Mouse (Mus musculus) thymus, postnatal 25 days (tissue): Measurements from ENCODE around the gene Pafah1b2.
A peak's percentile ranks its signal among the peaks of the same experiment; 100 is the strongest.

Experiments
- DNase-seq: peaks from one replicate; pipeline ENCODE4 v3.0.0; 2022

Pafah1b2 gene

DNA sequence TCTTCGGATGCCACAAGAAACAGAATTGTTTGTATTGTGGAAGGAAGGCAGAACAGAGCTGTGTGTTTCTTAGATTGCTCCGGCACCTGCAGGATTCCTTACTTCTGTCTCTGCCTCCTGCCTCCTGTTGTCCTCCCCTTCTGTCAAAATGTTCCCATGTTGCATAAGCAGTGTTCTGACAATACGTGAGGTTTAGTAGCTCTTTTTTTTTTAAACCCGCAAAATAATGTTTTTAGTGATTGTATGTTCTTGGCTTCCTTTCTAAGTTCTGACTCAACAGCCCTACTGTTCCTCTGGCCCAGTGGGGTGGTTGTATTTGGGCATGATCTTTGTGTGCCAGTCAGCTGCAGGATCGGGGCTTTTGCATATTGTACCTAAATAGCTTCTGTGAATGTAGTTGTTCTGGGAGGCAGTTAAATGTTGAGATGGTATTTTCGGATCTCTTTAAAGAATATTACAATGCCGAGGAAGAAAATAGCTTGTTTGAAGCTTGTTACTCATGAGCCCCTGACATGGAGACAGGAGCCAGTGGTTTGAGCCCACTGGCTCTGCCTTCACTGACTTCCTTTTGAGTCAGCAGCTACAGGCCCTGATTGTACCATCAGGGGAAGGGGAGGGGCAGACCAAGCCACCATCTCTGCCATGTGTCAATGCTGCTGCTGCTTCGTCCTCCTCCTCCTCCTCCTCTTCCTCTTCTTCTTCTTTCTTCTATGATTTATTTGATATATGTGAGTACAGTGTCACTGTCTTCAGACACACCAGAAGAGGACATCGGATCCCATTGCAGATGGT is 13.8 kb upstream of the Pafah1b2 start:
- no peak for DNase-seq

DNA sequence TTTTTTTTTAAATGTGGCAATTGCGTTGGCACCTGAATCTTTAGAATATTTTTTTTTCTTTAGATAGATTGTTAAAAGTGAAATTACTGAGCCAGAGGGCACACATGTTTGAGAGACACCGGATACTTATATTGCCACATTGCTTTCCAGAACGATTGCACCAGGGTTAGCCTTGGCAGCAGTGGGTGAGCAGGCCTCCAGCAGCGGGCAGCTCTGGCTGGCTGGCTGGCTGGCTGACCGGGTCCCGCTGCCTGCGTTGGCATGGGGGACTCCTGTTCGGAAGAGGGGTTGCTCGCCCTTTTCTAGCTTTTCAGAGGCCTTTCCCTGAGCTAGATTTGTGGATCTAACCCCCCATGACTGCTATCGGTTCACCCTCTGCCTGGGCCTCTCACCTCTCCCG is 11.1 kb upstream of the Pafah1b2 start:
- no peak for DNase-seq

DNA sequence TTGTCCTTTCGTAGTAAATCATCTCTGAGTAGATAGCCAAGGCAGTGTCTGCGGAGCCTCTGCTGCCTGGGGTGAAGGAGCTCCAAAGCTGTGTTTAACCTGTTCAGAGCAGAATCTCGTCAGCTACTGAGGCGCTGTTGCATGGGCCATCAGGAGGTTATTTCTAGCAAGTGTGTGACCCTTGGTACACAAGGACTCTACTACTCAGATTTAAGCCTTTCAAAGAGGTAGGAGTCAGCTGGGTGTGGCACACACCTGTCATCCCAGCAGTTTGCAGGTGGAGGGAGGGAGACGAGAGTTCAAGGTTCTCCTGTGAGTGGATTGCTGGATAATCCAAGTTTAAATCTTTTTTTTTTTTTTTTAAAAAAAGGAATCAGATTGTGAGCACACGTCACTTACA is 7.5 kb upstream of the Pafah1b2 start:
- no peak for DNase-seq

DNA sequence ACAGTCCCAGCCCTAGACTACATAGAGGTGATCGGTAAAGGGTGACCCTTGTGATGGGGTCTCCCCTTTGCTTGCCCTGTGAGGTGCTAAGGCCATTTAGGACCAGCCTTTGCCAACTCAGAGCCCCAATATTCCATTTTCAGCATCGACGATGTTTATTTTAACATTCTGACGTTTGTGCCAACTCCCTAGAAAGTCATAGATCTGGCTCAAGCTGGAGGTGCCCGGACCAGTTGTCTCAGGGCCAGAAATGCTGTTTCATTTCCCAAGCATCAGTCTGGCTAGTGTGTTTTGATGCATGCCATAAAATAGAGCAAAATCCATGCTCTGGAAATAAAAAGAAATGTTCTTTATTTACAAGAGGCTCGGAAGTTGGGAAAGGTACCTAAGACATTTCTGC is 5.8 kb upstream of the Pafah1b2 start:
- DNase-seq: no peak

DNA sequence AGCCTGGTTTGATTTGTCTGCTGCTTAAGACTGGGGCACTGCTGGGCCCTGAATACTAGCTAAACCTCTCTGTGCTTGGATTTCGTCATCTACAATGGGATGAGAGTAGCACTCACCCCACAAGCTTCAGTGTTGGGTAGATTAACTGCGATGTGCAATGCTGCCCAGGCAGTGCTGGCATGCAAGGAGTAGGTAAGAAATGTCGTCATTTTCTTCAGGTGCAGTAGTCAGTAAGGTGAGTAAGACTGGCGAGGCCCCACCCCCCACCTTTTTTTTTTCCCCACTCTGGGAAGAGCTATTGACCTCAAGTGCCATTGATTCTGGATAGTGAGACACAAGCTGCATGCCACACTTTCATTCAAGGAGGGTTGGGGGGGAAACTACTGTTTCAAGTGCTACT is 3.9 kb upstream of the Pafah1b2 start:
- DNase-seq: no peak

DNA sequence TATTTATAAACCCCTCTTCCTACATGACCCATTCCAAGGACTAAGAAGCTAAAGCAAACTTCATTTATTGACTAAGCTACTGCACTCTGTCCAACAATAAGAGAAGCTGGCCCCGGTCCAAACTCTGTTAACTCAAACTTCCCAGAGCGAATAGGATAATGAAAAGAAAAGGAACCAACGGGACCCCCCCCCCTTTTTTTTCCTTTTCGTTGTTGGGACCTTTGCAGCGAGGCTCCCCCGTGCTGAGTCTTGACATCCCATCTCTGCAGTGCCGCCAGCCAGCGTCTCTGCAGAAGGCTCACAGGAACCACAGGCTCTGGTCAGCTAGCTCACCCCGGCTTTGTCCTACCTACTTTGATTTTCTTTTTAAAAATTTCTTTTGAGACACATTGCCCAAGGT is 3.3 kb upstream of the Pafah1b2 start:
- no peak for DNase-seq

DNA sequence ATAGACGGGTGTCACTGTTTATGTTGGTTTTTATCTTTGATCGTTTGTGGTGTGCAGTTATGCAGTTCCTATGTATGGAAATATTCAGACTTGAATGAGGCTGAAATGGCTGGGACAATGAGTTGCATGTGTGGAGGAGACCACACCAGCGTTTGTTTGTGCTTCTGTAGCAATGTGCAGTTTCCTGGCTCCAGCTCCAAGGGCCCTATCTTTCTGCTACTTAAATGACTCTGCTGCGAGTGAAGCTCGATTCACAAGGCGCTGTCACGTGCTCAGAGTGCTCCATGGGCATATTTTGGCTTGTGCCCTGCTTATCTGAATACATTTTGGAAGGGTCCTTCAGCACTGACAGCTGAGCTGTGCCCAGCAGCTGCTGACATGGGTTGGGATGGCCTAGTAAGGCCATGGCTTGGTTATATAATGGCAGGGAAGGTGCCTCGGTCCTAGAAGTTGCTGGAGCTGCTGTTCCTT is 2.6 kb upstream of the Pafah1b2 start:
- DNase-seq: no peak

DNA sequence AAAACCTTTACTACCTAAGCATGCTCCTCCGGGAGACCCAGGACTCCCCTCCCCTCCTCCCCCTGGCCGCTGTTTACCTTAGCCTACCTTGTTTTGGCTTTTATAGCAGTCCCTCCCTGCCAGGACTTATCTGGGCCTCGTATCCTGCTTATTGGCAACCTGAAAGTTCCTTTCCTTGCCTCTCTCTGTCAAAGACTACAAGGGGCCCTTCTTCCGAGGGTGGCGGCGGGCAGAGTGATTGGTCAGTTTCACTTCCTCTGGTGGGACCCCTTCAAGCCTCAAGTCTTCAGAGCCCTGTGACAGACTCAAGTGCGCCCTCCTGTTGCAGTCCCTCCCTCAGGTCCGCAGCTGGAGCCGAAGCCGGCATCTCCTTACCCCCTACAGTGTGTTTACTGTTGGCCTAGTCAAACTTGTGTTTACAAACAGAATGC is 1.8 kb upstream of the Pafah1b2 start:
- peak; percentile 63 for DNase-seq

DNA sequence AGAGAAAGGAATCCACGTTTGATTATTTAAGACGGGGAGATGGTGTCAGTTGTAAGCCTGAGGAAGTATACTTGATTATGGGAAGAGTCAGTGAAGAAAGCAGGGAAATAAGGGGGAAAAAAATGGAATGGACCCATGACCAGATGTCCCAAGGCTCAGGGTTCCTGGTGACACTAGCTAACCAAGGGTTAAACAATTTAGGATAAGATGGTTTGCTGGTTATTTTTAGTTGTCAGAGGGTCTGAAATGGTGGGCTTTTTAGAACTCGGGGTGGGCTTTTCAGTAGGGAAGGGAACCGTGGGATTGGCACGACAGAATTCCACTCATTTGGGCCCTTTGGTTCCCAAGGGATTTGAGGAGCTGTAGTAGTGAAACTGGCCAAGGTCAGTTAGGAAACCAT is 1.1 kb upstream of the Pafah1b2 start:
- DNase-seq: no peak

DNA sequence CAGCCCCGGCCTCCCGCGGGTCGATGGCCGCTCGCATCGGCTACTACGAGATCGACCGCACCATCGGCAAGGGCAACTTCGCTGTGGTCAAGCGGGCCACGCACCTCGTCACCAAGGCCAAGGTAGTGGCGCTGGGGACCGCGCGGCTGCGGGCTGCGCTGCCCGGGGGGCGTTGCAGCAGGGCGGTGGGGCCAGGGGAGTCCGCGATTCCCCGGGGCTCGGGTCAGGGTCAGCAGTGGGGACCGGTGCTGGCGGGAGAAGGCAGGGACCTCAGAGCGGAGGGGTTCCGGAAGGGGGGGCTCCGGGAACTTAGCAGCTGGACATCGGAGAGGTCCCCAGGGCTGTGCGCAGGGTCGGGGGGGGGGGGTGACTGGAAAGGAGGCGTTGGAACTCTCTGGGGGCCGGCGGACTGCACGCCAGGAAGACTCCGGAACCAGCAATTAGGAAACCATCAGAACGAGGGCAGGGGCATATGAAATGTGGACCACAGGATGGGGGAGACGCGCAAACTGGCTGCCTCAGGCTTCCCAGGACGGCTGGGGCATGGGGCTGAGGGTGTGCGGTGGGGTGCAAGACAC is 608 bp upstream of the Pafah1b2 start:
- DNase-seq: no peak

DNA sequence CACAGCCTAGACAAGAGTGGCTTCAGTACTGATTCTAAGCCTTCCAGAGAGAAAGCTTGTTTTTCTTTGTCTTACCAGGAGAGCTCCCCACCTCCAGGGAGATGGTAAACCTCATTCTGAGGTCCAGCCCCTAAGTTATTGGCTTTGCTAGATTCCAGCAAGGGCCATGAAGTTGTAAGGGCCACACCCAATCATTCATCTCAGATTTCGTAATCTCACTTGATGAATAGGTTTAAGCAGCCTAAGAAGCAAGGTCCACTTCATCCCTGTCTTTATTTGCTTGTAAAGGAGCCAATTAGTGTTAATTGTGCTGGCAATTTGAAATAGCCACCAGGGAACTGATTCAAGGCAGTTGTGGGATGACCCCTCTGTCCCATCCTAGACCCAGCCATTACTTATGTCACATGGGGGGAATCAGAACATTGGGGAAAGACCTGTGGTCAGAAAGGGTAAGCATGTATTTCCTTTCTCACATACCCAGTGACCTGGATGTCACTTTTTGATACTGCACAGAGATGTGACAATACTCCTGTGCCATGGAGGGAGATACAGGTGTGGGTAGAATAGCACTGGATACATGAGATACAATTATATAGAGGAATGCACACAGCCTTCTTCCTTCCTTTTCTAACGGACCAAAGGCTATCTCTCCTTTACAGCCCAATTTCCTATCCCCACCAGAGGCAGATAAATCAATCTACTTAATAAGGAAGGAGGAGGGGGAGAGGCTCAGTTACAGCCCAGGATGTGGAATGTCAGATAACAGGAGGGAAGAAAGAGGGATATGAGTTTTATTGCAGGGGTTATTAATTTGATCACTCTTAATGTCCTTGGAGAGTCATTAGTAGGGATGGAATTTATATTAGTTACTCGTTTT is 1.2 kb downstream of the Pafah1b2 start:
- no peak for DNase-seq

DNA sequence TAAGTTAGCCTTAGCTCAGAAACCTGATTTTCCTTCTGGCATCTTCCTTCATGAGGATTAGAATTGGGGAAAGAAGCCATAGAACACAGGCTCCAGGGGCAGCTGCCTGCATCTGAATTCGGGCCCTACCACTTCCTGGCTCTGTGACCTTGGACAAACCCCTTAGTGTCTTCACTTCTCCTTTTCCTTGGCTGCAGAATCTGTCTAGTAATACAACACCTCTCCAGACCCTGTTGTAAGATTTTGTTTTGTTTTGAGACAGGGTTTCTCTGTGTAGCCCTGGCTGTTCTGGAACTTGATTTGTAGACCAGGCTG is 2.9 kb downstream of the Pafah1b2 start:
- DNase-seq: no peak

DNA sequence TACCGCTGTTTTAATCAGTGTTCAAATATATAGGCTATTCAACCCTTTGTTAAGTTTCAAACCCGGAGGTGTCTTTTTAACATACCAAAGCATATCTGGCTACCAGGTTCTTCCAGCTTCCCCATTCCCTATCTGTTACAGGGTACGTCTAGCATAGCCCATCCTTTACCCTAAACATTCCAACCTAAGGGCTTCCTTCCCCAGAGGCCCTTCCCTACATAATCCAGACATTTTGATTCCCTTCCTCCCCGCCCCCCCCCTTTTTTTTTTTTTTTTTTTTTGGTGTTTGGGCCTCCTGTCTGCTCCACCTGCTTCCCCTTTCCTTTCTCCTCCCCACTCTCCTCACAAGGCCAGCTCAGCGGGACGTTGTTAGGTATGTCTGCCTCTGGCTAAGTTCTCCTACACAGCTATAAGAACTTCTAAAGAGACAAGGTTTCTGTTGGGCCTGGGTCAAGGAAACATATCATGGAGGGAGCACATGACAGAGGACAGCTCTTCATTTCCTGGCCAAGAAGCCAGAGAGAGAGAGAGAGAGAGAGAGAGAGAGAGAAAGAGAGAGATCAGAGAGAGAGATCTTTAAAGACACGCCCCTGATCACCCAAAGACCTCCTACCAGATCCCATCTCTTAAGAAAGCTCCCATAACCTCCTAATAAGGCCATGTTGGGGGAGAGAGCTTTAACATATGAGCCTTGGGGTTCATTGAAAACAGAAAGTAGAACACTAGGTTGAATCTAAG is 3.4 kb downstream of the Pafah1b2 start:
- DNase-seq: no peak

DNA sequence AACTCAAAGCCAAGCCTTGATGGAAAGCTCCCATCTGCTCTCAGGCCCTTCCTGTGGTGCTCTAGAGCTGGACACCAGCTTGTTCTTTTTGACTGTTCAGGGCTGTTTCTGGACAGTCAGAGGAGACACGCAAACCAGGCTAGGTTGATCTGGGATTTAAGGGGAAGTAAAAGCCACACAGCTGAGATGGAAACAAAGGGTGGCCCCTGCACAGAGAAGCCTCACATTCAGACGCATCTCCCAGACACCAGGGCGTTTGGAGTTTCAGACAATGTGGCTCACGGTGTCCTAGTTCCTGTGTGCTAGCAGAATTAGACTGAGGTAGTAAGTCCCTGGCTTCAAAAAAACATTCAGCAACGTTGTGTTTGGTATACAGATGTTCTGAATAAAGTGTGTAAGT is 6.3 kb downstream of the Pafah1b2 start:
- DNase-seq: no peak

DNA sequence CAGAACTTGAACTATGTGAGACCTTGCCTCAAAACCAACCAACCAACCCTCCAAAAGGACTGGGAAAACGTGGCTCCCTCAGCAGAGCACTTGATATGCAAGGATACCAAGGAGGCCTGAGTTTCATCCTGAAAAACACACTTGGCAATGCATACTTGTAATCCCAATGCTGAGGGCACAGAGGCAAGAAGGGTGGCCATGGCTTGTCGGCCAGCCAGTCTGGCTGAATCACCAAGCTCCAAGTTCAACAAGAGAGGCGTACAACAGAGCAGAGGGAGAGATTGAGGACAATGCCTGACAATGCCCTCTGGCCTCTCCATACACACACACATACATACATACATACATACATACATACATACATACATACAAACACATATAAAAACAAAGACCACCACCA is 8.0 kb downstream of the Pafah1b2 start:
- DNase-seq: no peak

DNA sequence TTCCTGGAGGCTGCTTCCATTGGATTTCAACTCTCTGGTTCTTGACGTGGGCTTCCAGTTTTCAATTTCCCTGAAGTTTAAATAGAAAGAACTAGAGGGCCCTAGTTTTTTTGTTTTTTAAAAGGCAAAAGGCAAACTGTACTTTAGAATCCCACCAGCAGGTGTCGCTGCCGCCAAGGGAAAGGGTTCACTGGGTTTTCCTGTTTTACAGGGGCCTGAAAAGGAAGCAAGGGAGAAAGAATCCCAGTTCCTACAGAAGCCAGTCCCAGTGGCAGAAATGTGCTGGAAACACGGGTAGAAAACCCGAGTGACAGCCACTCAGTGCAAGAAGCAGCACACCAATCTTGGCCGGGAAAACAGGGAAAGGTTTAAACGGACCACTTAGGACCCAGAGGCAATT is 8.8 kb downstream of the Pafah1b2 start:
- DNase-seq: peak; percentile 83

DNA sequence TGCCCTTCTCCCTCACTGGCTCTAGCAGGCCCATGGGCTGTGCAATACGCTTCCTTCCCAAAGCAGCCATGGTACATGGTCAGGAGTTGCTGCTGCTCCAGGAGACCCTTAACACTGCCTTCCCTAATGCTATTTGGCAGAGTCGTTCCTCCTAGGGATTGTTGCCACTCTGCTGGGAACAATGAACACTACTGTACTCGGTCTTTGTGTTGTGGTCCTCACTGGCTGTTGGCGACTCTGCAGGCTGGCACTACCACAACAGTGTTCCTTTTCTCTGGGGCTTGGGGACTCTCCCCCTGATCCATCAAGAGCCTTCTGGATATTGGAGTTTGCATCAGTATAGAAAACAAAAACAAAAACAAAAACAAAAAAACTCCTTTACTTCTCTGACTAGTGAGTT is 13.5 kb downstream of the Pafah1b2 start:
- DNase-seq: no peak

DNA sequence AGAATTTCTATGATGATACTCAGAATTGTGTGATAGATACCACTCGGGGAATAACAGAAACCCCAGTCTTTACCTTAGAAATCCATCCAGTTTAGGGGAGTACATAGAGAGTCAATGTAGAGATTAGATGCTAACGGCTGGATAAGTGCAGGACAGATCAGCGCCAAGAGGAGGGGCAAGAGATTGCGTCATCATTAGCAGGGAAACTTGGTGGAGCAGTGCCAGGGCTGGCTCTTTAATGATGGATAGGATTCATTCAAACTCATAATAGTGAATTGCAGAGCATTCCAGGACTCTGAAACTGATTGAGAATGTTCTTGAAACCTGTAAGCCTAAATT is 27.3 kb downstream of the Pafah1b2 start:
- DNase-seq: peak; percentile 6

DNA sequence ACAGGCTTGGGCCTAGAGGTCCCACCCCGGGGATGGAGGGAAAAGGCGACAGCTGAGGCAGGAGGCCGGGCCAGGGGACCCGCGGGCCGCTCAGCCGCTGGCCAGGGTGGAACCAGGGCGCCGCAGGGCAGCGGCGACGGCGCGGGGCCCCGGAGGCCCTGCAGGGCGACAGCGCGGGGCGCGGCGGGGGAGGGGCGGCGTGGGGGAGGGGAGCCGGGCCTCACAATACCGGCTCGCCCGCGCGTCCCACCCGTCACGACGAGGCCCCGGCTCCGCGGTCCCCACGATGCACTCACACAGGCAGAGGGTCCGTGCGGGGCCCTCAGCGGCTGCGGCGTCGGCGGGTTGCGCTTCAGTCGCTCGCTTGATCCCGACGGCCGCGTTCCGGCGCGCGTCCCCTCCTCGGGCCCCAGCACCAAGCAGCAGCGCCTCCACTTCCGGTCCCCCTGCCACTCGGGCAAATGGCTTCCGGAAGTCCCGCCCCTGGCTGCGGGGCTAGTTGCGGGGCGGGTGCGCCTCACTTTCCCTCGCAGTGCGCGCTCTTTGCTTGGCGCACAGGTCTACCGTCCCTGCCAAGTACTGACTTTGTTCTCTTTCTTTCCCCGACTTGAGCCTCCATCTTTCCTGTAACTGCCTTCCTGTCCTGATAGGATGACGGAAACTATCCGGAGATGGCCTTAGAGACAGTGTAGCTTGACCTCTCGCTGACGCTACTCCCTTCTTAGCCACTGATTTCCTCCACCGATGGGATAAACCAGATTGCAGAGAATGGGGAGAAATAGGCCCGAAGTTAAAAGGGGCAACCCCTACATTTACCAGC is 27.9 kb downstream of the Pafah1b2 start:
- DNase-seq: peak; percentile 90

DNA sequence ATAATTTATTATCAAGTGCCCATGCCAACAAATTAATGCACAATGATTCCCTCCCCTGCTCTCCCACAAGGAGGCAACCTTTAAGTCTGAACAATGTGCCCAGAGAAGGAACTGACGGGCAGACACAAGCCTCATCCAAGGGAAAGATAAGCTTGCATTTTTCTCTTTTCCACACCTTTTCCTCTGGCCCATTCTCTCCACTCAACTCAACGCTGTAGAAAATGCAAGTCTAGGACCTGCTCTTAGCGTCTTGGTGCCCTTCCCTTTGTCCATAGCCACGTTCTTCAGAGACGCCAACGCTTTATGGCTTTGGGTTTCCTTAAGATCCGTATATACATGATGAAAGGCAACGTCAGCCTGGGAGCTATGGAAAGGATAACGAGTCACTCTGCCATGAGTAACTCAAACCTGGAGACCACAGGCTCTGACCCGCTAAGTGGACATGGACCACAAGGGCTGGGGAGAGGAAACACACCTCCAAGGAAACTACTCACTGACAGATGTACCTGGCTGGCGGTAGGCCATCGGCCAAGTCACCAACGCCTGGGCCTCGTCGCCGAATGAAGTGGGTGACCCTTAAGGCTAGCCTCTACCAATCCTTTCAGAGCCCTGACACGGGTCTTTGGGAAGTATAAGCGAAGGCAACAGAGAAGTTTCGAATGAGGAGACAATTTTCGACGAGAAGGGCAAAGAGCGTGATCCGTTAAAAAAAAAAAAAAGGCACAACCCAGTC is 28.6 kb downstream of the Pafah1b2 start:
- no peak for DNase-seq

DNA sequence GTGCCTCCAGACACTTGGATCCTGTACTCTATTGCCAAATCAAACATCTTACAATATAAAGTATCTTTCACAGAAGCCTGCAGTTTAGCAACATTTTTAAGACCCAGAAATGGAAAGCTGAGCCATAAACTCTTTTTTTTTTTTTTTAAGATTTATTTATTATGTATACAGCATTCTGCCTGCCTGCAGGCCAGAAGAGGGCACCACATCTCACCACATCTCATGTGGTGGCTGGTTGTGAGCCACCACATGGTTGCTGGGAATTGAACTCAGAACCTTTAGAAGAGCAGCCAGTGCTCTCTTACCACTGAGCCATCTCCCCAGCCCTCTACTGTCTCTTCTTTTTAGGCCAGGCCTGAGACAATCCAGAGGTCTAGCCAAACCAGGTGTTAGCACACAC is 31.2 kb downstream of the Pafah1b2 start:
- DNase-seq: peak; percentile 9

DNA sequence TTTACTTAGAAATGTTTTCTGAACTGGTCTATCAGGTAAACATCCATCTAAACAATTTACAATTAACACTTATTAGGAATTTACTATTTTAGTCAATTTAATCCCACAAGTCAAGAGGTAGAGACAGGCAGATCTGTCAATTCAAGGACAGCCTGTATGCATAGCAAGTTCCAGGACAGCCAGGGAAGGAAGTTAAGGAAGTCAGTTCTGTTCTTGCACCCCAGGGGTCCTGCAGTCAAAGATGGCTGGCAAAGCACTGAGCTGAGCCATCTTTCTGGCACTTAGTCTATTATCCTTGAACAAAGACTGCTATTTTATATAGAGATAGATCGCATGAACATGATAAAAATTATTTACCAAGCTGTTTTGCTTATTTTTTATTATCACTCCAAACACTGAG is 31.9 kb downstream of the Pafah1b2 start:
- DNase-seq: no peak
